Mouse (Mus musculus): ENCODE results near the gene Mlycd.

Gene Mlycd

GRCm38 (mm10) chr8:119403912-119404311, 9.2 kb downstream of the Mlycd start:
- DNase-seq (ENCODE audit: low spot score): no peak

- no peak for DNase-seq (ENCODE audit: low spot score)
Measured at GRCm38 (mm10) chr8:119404648-119405047, 10.0 kb downstream of the Mlycd start.

GRCm38 (mm10) chr8:119408311-119408710, 13.6 kb downstream of the Mlycd start:
- DNase-seq (ENCODE audit: low spot score): no peak

GRCm38 (mm10) chr8:119412037-119412734, 17.5 kb downstream of the Mlycd start:
- no peak for DNase-seq (ENCODE audit: low spot score)

GRCm38 (mm10) chr8:119412735-119413498, 18.2 kb downstream of the Mlycd start:
- DNase-seq (ENCODE audit: low spot score): no peak

GRCm38 (mm10) chr8:119413605-119414004, 18.9 kb downstream of the Mlycd start:
- DNase-seq (ENCODE audit: low spot score): no peak

GRCm38 (mm10) chr8:119420318-119420717, 25.6 kb downstream of the Mlycd start:
- DNase-seq (ENCODE audit: low spot score): no peak

- no peak for DNase-seq (ENCODE audit: low spot score)
Measured at GRCm38 (mm10) chr8:119421603-119422122, 27.0 kb downstream of the Mlycd start.

- DNase-seq (ENCODE audit: low spot score): no peak
Measured at GRCm38 (mm10) chr8:119422123-119422711, 27.5 kb downstream of the Mlycd start.

GRCm38 (mm10) chr8:119423631-119424141, 29.0 kb downstream of the Mlycd start:
- DNase-seq (ENCODE audit: low spot score): no peak

GRCm38 (mm10) chr8:119424199-119424733, 29.6 kb downstream of the Mlycd start:
- DNase-seq (ENCODE audit: low spot score): no peak

GRCm38 (mm10) chr8:119424740-119425139, 30.1 kb downstream of the Mlycd start:
- no peak for DNase-seq (ENCODE audit: low spot score)

GRCm38 (mm10) chr8:119425533-119425932, 30.9 kb downstream of the Mlycd start:
- no peak for DNase-seq (ENCODE audit: low spot score)

- DNase-seq (ENCODE audit: low spot score): no peak
Measured at GRCm38 (mm10) chr8:119426069-119426735, 31.5 kb downstream of the Mlycd start.

- DNase-seq (ENCODE audit: low spot score): no peak
Measured at GRCm38 (mm10) chr8:119427634-119428349, 33.1 kb downstream of the Mlycd start.

- DNase-seq (ENCODE audit: low spot score): no peak
Measured at GRCm38 (mm10) chr8:119428350-119428740, 33.7 kb downstream of the Mlycd start.

GRCm38 (mm10) chr8:119428766-119429327, 34.2 kb downstream of the Mlycd start:
- DNase-seq (ENCODE audit: low spot score): no peak

GRCm38 (mm10) chr8:119429552-119429951, 34.9 kb downstream of the Mlycd start:
- DNase-seq (ENCODE audit: low spot score): no peak

- no peak for DNase-seq (ENCODE audit: low spot score)
Measured at GRCm38 (mm10) chr8:119430250-119430649, 35.6 kb downstream of the Mlycd start.

GRCm38 (mm10) chr8:119430690-119431089, 36.0 kb downstream of the Mlycd start:
- no peak for DNase-seq (ENCODE audit: low spot score)

- no peak for DNase-seq (ENCODE audit: low spot score)
Measured at GRCm38 (mm10) chr8:119432372-119432771, 37.7 kb downstream of the Mlycd start.
